Mouse (Mus musculus) forelimb bud, embryonic 11.5 days (tissue): ENCODE data around the gene 2010111I01Rik.
A peak's percentile ranks its signal among the peaks of the same experiment; 100 is the strongest.

Experiments used
- DNase-seq: peaks from one replicate; pipeline ENCODE4 v3.0.0-alpha.2; 2012; ENCODE audit warnings: low read depth, low spot score

Gene 2010111I01Rik

GRCm38 (mm10) chr13:63023243-63024217 is 58.8 kb downstream of the 2010111I01Rik start:
- peak; percentile 26 for DNase-seq

GRCm38 (mm10) chr13:63030023-63030422 is 65.3 kb downstream of the 2010111I01Rik start:
- DNase-seq: no peak

- DNase-seq: no peak
These were observed 66.6 kb downstream of the 2010111I01Rik start for GRCm38 (mm10) chr13:63031244-63031643.

GRCm38 (mm10) chr13:63032304-63032830 is 67.7 kb downstream of the 2010111I01Rik start:
- no peak for DNase-seq

GRCm38 (mm10) chr13:63032958-63033357 is 68.3 kb downstream of the 2010111I01Rik start:
- no peak for DNase-seq

- no peak for DNase-seq
These were observed 68.7 kb downstream of the 2010111I01Rik start for GRCm38 (mm10) chr13:63033364-63033763.

GRCm38 (mm10) chr13:63034666-63035065 is 70.0 kb downstream of the 2010111I01Rik start:
- DNase-seq: no peak

GRCm38 (mm10) chr13:63037906-63038305 is 73.2 kb downstream of the 2010111I01Rik start:
- DNase-seq: no peak

GRCm38 (mm10) chr13:63038415-63038814 is 73.7 kb downstream of the 2010111I01Rik start:
- no peak for DNase-seq

- DNase-seq: no peak
These were observed 74.2 kb downstream of the 2010111I01Rik start for GRCm38 (mm10) chr13:63038871-63039270.

- DNase-seq: no peak
These were observed 74.6 kb downstream of the 2010111I01Rik start for GRCm38 (mm10) chr13:63039326-63039725.

GRCm38 (mm10) chr13:63039848-63040247 is 75.2 kb downstream of the 2010111I01Rik start:
- no peak for DNase-seq

GRCm38 (mm10) chr13:63045504-63046205 is 81.0 kb downstream of the 2010111I01Rik start:
- DNase-seq: no peak

GRCm38 (mm10) chr13:63046206-63047020 is 81.7 kb downstream of the 2010111I01Rik start:
- peak; percentile 58 for DNase-seq

GRCm38 (mm10) chr13:63063706-63064105 is 99.0 kb downstream of the 2010111I01Rik start:
- no peak for DNase-seq

- no peak for DNase-seq
These were observed 101.9 kb downstream of the 2010111I01Rik start for GRCm38 (mm10) chr13:63066607-63067006.

- no peak for DNase-seq
These were observed 103.9 kb downstream of the 2010111I01Rik start for GRCm38 (mm10) chr13:63068371-63069136.

GRCm38 (mm10) chr13:63071874-63072273 is 107.2 kb downstream of the 2010111I01Rik start:
- DNase-seq: no peak

- no peak for DNase-seq
These were observed 107.7 kb downstream of the 2010111I01Rik start for GRCm38 (mm10) chr13:63072376-63072775.

- no peak for DNase-seq
These were observed 109.4 kb downstream of the 2010111I01Rik start for GRCm38 (mm10) chr13:63073911-63074675.
